Mouse (Mus musculus): ENCODE measurements at regions not wholly inside any gene's neighbourhood (a gene's known extent, or its start where the extent isn't known, plus 50 kb on each side); places are given as distances from the start of the nearest gene placed in this dataset.

DNA sequence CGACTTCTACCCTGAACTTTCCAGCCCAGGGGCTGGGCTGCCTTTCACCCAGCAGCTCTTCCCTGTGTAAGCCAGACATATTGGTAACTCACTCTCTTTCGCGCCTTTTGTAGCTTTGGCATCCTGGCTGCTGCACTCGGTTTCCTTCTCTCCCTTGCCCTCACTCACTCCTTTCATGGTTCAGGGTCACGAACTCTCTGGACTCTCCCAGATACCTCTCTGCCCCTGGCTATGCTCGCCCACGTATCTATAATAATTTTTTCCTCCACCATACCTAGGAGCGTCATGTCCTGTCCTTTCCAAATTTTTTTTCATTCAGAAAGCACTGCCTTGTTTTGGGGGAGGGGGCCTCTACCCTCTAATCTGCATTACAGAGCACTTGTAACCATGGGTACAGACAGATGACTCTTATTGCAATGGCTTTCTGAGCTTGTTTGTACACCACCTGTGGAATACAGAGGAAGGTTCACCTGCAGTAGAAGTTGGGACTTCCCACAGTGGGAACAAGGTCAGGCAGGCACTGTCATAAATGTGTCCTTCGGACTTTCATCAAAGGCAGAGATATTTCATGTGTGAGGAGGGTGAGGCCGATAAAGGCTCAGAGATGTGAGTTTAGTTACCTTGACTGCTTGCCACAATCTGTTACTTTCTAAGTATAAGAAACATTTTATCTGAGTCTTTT lies 134.8 kb upstream of the Slc38a2 start:
- Histone ChIP-seq H3K4me1 (ENCODE audit: control insufficient read depth, insufficient read depth, low read length) (no peaks in the 10 kb centered on the region), H3K27ac (ENCODE audit: control insufficient read depth, insufficient read depth, low read depth, low read length, poor library complexity) (no peak overlapping the region), H3K4me3 (replicated peaks; ENCODE audit: control insufficient read depth, low read depth, low read length) (no peak overlapping the region)
- 84% methylated on average over 10 of the region's 10 CpGs for WGBS
- TF ChIP-seq POLR2A (IDR thresholded peaks at IDR 0.05; ENCODE audit: borderline replicate concordance, control insufficient read depth, low read depth, low read length) (no peak), CTCF (IDR thresholded peaks at IDR 0.05; ENCODE audit: control insufficient read depth, insufficient read depth, low read length) (no peak)

GRCm38 (mm10) chr15:96832389-96832788 lies 132.9 kb upstream of the Slc38a2 start:
- no peaks in the 10 kb centered on the region for H3K4me1 ChIP-seq (ENCODE audit: control insufficient read depth, insufficient read depth, low read length)
- TF ChIP-seq POLR2A (IDR thresholded peaks at IDR 0.05; ENCODE audit: borderline replicate concordance, control insufficient read depth, low read depth, low read length): no peak
- no peak for TF ChIP-seq CTCF (IDR thresholded peaks at IDR 0.05; ENCODE audit: control insufficient read depth, insufficient read depth, low read length)
- H3K27ac ChIP-seq (ENCODE audit: control insufficient read depth, insufficient read depth, low read depth, low read length, poor library complexity): no peak overlapping the region
- no peak overlapping the region for H3K4me3 ChIP-seq (replicated peaks; ENCODE audit: control insufficient read depth, low read depth, low read length)
- WGBS: 81% methylated on average over 10 of the region's 10 CpGs

- Histone ChIP-seq H3K4me3 (replicated peaks; ENCODE audit: control insufficient read depth, low read depth, low read length) (no peak overlapping the region), H3K4me1 (ENCODE audit: control insufficient read depth, insufficient read depth, low read length) (no peaks in the 10 kb centered on the region), H3K27ac (ENCODE audit: control insufficient read depth, insufficient read depth, low read depth, low read length, poor library complexity) (no peak overlapping the region)
- WGBS: 90% methylated on average over 10 of the region's 10 CpGs
- TF ChIP-seq CTCF (IDR thresholded peaks at IDR 0.05; ENCODE audit: control insufficient read depth, insufficient read depth, low read length): no peak
- no peak for TF ChIP-seq POLR2A (IDR thresholded peaks at IDR 0.05; ENCODE audit: borderline replicate concordance, control insufficient read depth, low read depth, low read length)
Measured at GRCm38 (mm10) chr15:96831256-96831655, 131.7 kb upstream of the Slc38a2 start.

DNA sequence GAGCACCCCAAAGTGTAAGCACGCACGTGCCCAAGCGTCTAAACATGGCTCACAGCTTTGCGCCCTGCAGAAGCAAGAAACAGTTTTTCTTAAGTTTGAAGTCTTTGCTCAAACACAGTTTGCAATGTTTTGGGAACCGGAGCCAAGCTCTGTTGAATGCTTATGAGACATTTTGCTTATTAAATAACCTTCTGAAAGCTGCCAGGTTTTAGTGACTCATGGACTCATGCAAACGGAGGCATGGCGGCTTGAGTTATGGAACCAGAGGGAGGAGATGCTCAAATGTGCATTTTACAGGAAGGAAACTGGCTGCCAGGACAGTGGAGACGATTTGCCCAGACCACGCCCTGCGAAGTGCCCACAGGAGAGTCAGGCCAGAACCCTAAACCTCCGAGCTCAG lies 131.0 kb upstream of the Slc38a2 start:
- Histone ChIP-seq H3K27ac (ENCODE audit: control insufficient read depth, insufficient read depth, low read depth, low read length, poor library complexity) (no peak overlapping the region), H3K4me1 (ENCODE audit: control insufficient read depth, insufficient read depth, low read length) (no peaks in the 10 kb centered on the region), H3K4me3 (replicated peaks; ENCODE audit: control insufficient read depth, low read depth, low read length) (no peak overlapping the region)
- no peak for TF ChIP-seq CTCF (IDR thresholded peaks at IDR 0.05; ENCODE audit: control insufficient read depth, insufficient read depth, low read length)
- TF ChIP-seq POLR2A (IDR thresholded peaks at IDR 0.05; ENCODE audit: borderline replicate concordance, control insufficient read depth, low read depth, low read length): no peak
- 80% methylated on average over 11 of the region's 11 CpGs for WGBS

GRCm38 (mm10) chr15:96829941-96830340 lies 130.4 kb upstream of the Slc38a2 start:
- H3K27ac ChIP-seq (ENCODE audit: control insufficient read depth, insufficient read depth, low read depth, low read length, poor library complexity): no peak overlapping the region
- TF ChIP-seq CTCF (IDR thresholded peaks at IDR 0.05; ENCODE audit: control insufficient read depth, insufficient read depth, low read length) (no peak), POLR2A (IDR thresholded peaks at IDR 0.05; ENCODE audit: borderline replicate concordance, control insufficient read depth, low read depth, low read length) (no peak)
- 88% methylated on average over 12 of the region's 12 CpGs for WGBS

GRCm38 (mm10) chr15:96828681-96829080 lies 129.2 kb upstream of the Slc38a2 start:
- WGBS: 85% methylated on average over 8 of the region's 8 CpGs
- Histone ChIP-seq H3K4me3 (replicated peaks; ENCODE audit: control insufficient read depth, low read depth, low read length) (no peak overlapping the region), H3K4me1 (ENCODE audit: control insufficient read depth, insufficient read depth, low read length) (no peaks in the 10 kb centered on the region), H3K27ac (ENCODE audit: control insufficient read depth, insufficient read depth, low read depth, low read length, poor library complexity) (no peak overlapping the region)
- TF ChIP-seq POLR2A (IDR thresholded peaks at IDR 0.05; ENCODE audit: borderline replicate concordance, control insufficient read depth, low read depth, low read length) (no peak), CTCF (IDR thresholded peaks at IDR 0.05; ENCODE audit: control insufficient read depth, insufficient read depth, low read length) (no peak)

More at GRCm38 (mm10) chr15:96829941-96830340, 130.4 kb upstream of the Slc38a2 start:
- no peaks in the 10 kb centered on the region for H3K4me1 ChIP-seq (ENCODE audit: control insufficient read depth, insufficient read depth, low read length)
- no peak overlapping the region for H3K4me3 ChIP-seq (replicated peaks; ENCODE audit: control insufficient read depth, low read depth, low read length)

- no peak for TF ChIP-seq POLR2A (IDR thresholded peaks at IDR 0.05; ENCODE audit: borderline replicate concordance, control insufficient read depth, low read depth, low read length)
- no peak for TF ChIP-seq CTCF (IDR thresholded peaks at IDR 0.05; ENCODE audit: control insufficient read depth, insufficient read depth, low read length)
- no peak overlapping the region for H3K27ac ChIP-seq (ENCODE audit: control insufficient read depth, insufficient read depth, low read depth, low read length, poor library complexity)
- H3K4me3 ChIP-seq (replicated peaks; ENCODE audit: control insufficient read depth, low read depth, low read length): no peak overlapping the region
- no peaks in the 10 kb centered on the region for H3K4me1 ChIP-seq (ENCODE audit: control insufficient read depth, insufficient read depth, low read length)
- WGBS: 79% methylated on average over 8 of the region's 8 CpGs
Measured at GRCm38 (mm10) chr15:96827931-96828330, 128.4 kb upstream of the Slc38a2 start.

GRCm38 (mm10) chr15:96818435-96818834 lies 118.9 kb upstream of the Slc38a2 start:
- TF ChIP-seq POLR2A (IDR thresholded peaks at IDR 0.05; ENCODE audit: borderline replicate concordance, control insufficient read depth, low read depth, low read length) (no peak), CTCF (IDR thresholded peaks at IDR 0.05; ENCODE audit: control insufficient read depth, insufficient read depth, low read length) (no peak)
- H3K27ac ChIP-seq (ENCODE audit: control insufficient read depth, insufficient read depth, low read depth, low read length, poor library complexity): no peak overlapping the region
- H3K4me3 ChIP-seq (replicated peaks; ENCODE audit: control insufficient read depth, low read depth, low read length): no peak overlapping the region
- peaks cover 1% of the 10 kb centered on the region for H3K4me1 ChIP-seq (ENCODE audit: control insufficient read depth, insufficient read depth, low read length)
- WGBS: 51% methylated on average over 7 of the region's 7 CpGs

DNA sequence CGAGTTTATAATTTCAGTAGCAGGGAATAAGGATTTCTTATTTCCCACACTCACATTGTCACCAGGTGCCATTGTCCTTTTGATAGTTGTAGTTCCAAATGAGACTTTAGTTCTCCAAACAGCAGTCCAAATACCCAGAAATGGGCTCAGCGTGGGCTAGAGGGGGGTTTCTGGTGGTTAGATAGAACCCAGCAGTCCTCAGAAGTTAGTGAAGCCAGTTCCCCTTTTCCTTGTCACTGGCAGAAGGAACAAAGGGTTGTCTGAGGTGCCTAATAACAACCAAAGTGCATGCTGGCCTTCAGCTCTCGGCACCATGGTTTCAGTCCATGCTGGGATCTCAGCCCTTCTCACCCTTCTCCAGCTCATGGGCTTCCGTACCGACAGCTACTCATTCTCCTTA lies 118.1 kb upstream of the Slc38a2 start:
- Histone ChIP-seq H3K4me3 (replicated peaks; ENCODE audit: control insufficient read depth, low read depth, low read length) (no peak overlapping the region), H3K4me1 (ENCODE audit: control insufficient read depth, insufficient read depth, low read length) (peaks cover 1% of the 10 kb centered on the region), H3K27ac (ENCODE audit: control insufficient read depth, insufficient read depth, low read depth, low read length, poor library complexity) (no peak overlapping the region)
- 30% methylated on average over 5 of the region's 5 CpGs for WGBS
- no peak for TF ChIP-seq CTCF (IDR thresholded peaks at IDR 0.05; ENCODE audit: control insufficient read depth, insufficient read depth, low read length)
- no peak for TF ChIP-seq POLR2A (IDR thresholded peaks at IDR 0.05; ENCODE audit: borderline replicate concordance, control insufficient read depth, low read depth, low read length)

Measured in bone marrow, adult 2 months (tissue).